Mouse (Mus musculus) erythroblast, embryonic 14.5 days (primary cell): ENCODE measurements around the gene Dtx3.

Source experiments
- GATA1 ChIP-seq: IDR thresholded peaks from 2 replicates; pipeline ENCODE4 v1.6.1; 2012; ENCODE audit warnings: low read length, inconsistent platforms, mixed read lengths
- TAL1 ChIP-seq: IDR thresholded peaks from 3 replicates; pipeline ENCODE4 v1.6.1; 2012; ENCODE audit warnings: low read length, inconsistent platforms, mixed read lengths

GRCm38 (mm10) chr10:127164190-127164589 lies 31.3 kb downstream of the Dtx3 start:
- no peak for TF ChIP-seq TAL1
- no peak for TF ChIP-seq GATA1
